Mouse (Mus musculus): ENCODE measurements around the gene Ajap1. TPM values are rescaled to one million over a fixed set of nuclear protein-coding genes. Genes with fewer than 3 reads are reported as not detected.

Ajap1 gene
- total and polyA plus RNA-seq, 3 experiments = not detected

DNA sequence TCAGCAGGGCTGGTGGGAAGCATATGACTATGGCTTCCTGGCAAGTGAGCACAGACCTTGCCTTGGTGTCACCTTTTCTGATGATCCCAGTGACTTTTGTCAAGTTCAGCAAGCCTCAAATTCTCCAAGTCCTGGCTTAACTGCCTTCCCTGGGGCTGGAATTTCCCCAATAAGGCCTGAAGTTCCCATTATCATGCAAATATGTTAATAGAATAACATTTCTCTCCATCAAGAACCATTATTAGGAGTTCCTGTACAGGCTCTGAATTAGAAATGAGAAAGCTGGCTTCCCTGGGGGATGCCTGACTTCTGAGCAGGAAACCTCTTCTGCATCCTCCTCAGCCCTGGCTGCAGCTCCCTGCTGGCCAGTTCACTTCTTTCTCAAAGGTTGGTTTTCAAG lies 141.7 kb downstream of the Ajap1 start:
- no peaks in the 10 kb centered on the region for H3K36me3 ChIP-seq (replicated peaks in 1 of 2; ENCODE audit: control insufficient read depth in 1 of 2, insufficient read depth in 1 of 2, low read length in 1 of 2)
- H3K79me2 ChIP-seq (replicated peaks; ENCODE audit: control insufficient read depth, extremely low read depth, insufficient read depth, poor library complexity, severe bottlenecking) = no peaks in the 10 kb centered on the region
- H3K9ac ChIP-seq (ENCODE audit: insufficient read depth, low read depth) = no peak overlapping the region
- H3K4me2 ChIP-seq (ENCODE audit: insufficient read depth, low read depth, poor library complexity, severe bottlenecking) = no peak overlapping the region
- in situ Hi-C loops (cut with MboI; ENCODE audit: low pct_ligation_motif_present, low pct_unique_long_range_greater_than_20kb, low sequenced_read_pairs) (no loop called here), dilution Hi-C loops (cut with MboI; ENCODE audit: extremely low pct_ligation_motif_present, extremely low pct_unique_long_range_greater_than_20kb, low sequenced_read_pairs) (no loop called here)
- no peaks in the 10 kb centered on the region for H3K27me3 ChIP-seq (replicated peaks)
- no peak for TF ChIP-seq KAT2A (IDR thresholded peaks at IDR 0.05; ENCODE audit: insufficient replicate concordance, low read length)
- no peak for TF ChIP-seq NELFE (IDR thresholded peaks at IDR 0.05; ENCODE audit: low read depth, low read length)
- no peak for TF ChIP-seq SMC3 (IDR thresholded peaks at IDR 0.05; ENCODE audit: low read depth, low read length)
- no peak for TF ChIP-seq GABPA (IDR thresholded peaks at IDR 0.05; ENCODE audit: insufficient replicate concordance, low read depth, low read length)
- no peak for TF ChIP-seq MAZ (IDR thresholded peaks at IDR 0.05; ENCODE audit: low read depth, low read length)
- TF ChIP-seq TBP (conservative IDR thresholded peaks at IDR 0.05; ENCODE audit: low read depth, low read length) = no peak
- TF ChIP-seq ZMIZ1 (IDR thresholded peaks at IDR 0.05; ENCODE audit: low read depth, low read length) = no peak
- no peak for TF ChIP-seq PAX5 (IDR thresholded peaks at IDR 0.05; ENCODE audit: low read length)
- no peak for TF ChIP-seq NRF1 (IDR thresholded peaks at IDR 0.05; ENCODE audit: low read depth, low read length)
- no peak for TF ChIP-seq BHLHE40 (IDR thresholded peaks at IDR 0.05; ENCODE audit: low read depth, low read length)
- TF ChIP-seq ZC3H11A (IDR thresholded peaks at IDR 0.05; ENCODE audit: low read depth, low read length) = no peak
- no peak for TF ChIP-seq ETS1 (conservative IDR thresholded peaks at IDR 0.05; ENCODE audit: low read depth, low read length)
- no peaks in the 10 kb centered on the region for H3K4me1 ChIP-seq (ENCODE audit: control insufficient read depth in 1 of 2, insufficient read depth in 2 of 2)
- H3K4me3 ChIP-seq (replicated peaks in 1 of 3; ENCODE audit: low read depth in 2 of 3, low read length in 2 of 3, poor library complexity in 1 of 3) = no peak overlapping the region
- no peak overlapping the region for H3K27ac ChIP-seq (ENCODE audit: insufficient read depth, low read depth)
- no peak for DNase-seq (ENCODE audit: extremely low read depth)
- peaks cover 84% of the 10 kb centered on the region for H3K9me3 ChIP-seq (replicated peaks; ENCODE audit: low read length)

GRCm38 (mm10) chr4:153335301-153335799 lies 147.3 kb downstream of the Ajap1 start:
- Histone ChIP-seq H3K27me3 (replicated peaks) (no peaks in the 10 kb centered on the region), H3K36me3 (replicated peaks in 1 of 2; ENCODE audit: control insufficient read depth in 1 of 2, insufficient read depth in 1 of 2, low read length in 1 of 2) (no peaks in the 10 kb centered on the region), H3K4me3 (replicated peaks in 1 of 3; ENCODE audit: low read depth in 2 of 3, low read length in 2 of 3, poor library complexity in 1 of 3) (no peak overlapping the region), H3K27ac (ENCODE audit: insufficient read depth, low read depth) (no peak overlapping the region), H3K4me1 (ENCODE audit: control insufficient read depth in 1 of 2, insufficient read depth in 2 of 2) (no peaks in the 10 kb centered on the region), H3K79me2 (replicated peaks; ENCODE audit: control insufficient read depth, extremely low read depth, insufficient read depth, poor library complexity, severe bottlenecking) (no peaks in the 10 kb centered on the region), H3K9me3 (replicated peaks; ENCODE audit: low read length) (peaks cover 98% of the 10 kb centered on the region), H3K4me2 (ENCODE audit: insufficient read depth, low read depth, poor library complexity, severe bottlenecking) (no peak overlapping the region), H3K9ac (ENCODE audit: insufficient read depth, low read depth) (no peak overlapping the region)
- TF ChIP-seq SIN3A (IDR thresholded peaks at IDR 0.05; ENCODE audit: low read length) (no peak), JUND (conservative IDR thresholded peaks at IDR 0.05; ENCODE audit: low read depth, low read length) (no peak)
- no peak for DNase-seq (ENCODE audit: extremely low read depth)
- dilution Hi-C loops (cut with MboI; ENCODE audit: extremely low pct_ligation_motif_present, extremely low pct_unique_long_range_greater_than_20kb, low sequenced_read_pairs) = no loop called here
- in situ Hi-C loops (cut with MboI; ENCODE audit: low pct_ligation_motif_present, low pct_unique_long_range_greater_than_20kb, low sequenced_read_pairs) = no loop called here

DNA sequence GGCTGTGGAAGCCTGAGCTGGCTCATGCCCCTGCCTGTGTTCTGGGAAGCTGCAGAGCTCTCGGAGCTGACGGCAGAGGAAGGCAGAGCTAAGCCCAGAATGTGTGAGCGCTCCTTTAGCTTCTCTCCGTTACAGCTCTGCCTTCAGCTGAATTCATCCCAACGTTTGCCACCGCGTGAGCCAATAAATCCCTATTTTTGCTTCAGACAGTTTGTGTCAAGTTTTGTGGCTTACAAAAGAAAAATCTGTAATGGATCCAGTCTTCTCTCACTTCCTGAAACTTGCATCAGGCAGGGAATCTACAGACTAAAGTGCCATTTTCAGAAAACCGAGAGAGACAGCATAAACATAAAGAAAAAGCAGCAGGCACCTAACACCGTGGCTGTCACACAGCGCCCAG lies 154.8 kb downstream of the Ajap1 start:
- Histone ChIP-seq H3K9me3 (replicated peaks; ENCODE audit: low read length) (peaks cover 94% of the 10 kb centered on the region), H3K79me2 (replicated peaks; ENCODE audit: control insufficient read depth, extremely low read depth, insufficient read depth, poor library complexity, severe bottlenecking) (no peaks in the 10 kb centered on the region), H3K36me3 (replicated peaks in 1 of 2; ENCODE audit: control insufficient read depth in 1 of 2, insufficient read depth in 1 of 2, low read length in 1 of 2) (no peaks in the 10 kb centered on the region), H3K9ac (ENCODE audit: insufficient read depth, low read depth) (no peak overlapping the region), H3K27ac (ENCODE audit: insufficient read depth, low read depth) (no peak overlapping the region), H3K4me1 (ENCODE audit: control insufficient read depth in 1 of 2, insufficient read depth in 2 of 2) (no peaks in the 10 kb centered on the region), H3K27me3 (replicated peaks) (no peaks in the 10 kb centered on the region), H3K4me3 (replicated peaks in 1 of 3; ENCODE audit: low read depth in 2 of 3, low read length in 2 of 3, poor library complexity in 1 of 3) (no peak overlapping the region), H3K4me2 (ENCODE audit: insufficient read depth, low read depth, poor library complexity, severe bottlenecking) (no peak overlapping the region)
- no peak for TF ChIP-seq RAD21 (IDR thresholded peaks at IDR 0.05; ENCODE audit: low read depth, low read length)
- no peak for TF ChIP-seq CHD2 (IDR thresholded peaks at IDR 0.05; ENCODE audit: low read length)
- TF ChIP-seq ZC3H11A (IDR thresholded peaks at IDR 0.05; ENCODE audit: low read depth, low read length) = no peak
- no peak for TF ChIP-seq CHD1 (IDR thresholded peaks at IDR 0.05; ENCODE audit: low read depth, low read length)
- no peak for TF ChIP-seq POLR2AphosphoS2 (IDR thresholded peaks at IDR 0.05; ENCODE audit: low read depth, low read length)
- TF ChIP-seq ZMIZ1 (IDR thresholded peaks at IDR 0.05; ENCODE audit: low read depth, low read length) = no peak
- TF ChIP-seq NELFE (IDR thresholded peaks at IDR 0.05; ENCODE audit: low read depth, low read length) = no peak
- TF ChIP-seq POLR2A (IDR thresholded peaks at IDR 0.05; ENCODE audit: low read depth, low read length) = no peak
- TF ChIP-seq HCFC1 (IDR thresholded peaks at IDR 0.05; ENCODE audit: low read depth, low read length) = no peak
- TF ChIP-seq SIN3A (IDR thresholded peaks at IDR 0.05; ENCODE audit: low read length) = no peak
- TF ChIP-seq ELF1 (IDR thresholded peaks at IDR 0.05; ENCODE audit: low read depth, low read length) = no peak
- no peak for TF ChIP-seq CTCF (conservative IDR thresholded peaks at IDR 0.05 in 1 of 2, IDR thresholded peaks at IDR 0.05 in 1 of 2; ENCODE audit: low read depth in 2 of 2, low read length in 2 of 2)
- TF ChIP-seq MEF2A (IDR thresholded peaks at IDR 0.05; ENCODE audit: borderline replicate concordance, low read depth, low read length) = no peak
- no peak for TF ChIP-seq ZKSCAN1 (IDR thresholded peaks at IDR 0.05; ENCODE audit: borderline replicate concordance, low read depth, low read length)
- no peak for TF ChIP-seq NRF1 (IDR thresholded peaks at IDR 0.05; ENCODE audit: low read depth, low read length)
- no peak for TF ChIP-seq ETS1 (conservative IDR thresholded peaks at IDR 0.05; ENCODE audit: low read depth, low read length)
- no peak for TF ChIP-seq EP300 (IDR thresholded peaks at IDR 0.05; ENCODE audit: low read length)
- no peak for TF ChIP-seq E2F4 (IDR thresholded peaks at IDR 0.05; ENCODE audit: insufficient replicate concordance, low read depth, low read length)
- in situ Hi-C loops (cut with MboI; ENCODE audit: low pct_ligation_motif_present, low pct_unique_long_range_greater_than_20kb, low sequenced_read_pairs) (no loop called here), dilution Hi-C loops (cut with MboI; ENCODE audit: extremely low pct_ligation_motif_present, extremely low pct_unique_long_range_greater_than_20kb, low sequenced_read_pairs) (no loop called here)
- DNase-seq (ENCODE audit: extremely low read depth) = no peak
